Mouse (Mus musculus) heart, postnatal 0 days (tissue): ENCODE results near the gene Cd274. TPM values are rescaled to one million over a fixed set of nuclear protein-coding genes. Genes with fewer than 3 reads are reported as not detected.

Experiments used
- ATAC-seq: fragments of 200-750 bp; cut with Nextera tagmentation; 2 replicates; pipeline ENCODE4 v1.8.0; 2017; ENCODE audit warnings: low read depth, moderate number of reproducible peaks, moderate library complexity; ENCODE audit not compliant: insufficient read depth
- DNase-seq: peaks from one replicate; pipeline ENCODE4 v3.0.0-alpha.2; 2016; ENCODE audit warnings: low spot score
- H3K27ac ChIP-seq: fragments of 300-500 bp; sonication (generic); 2 replicates; pipeline ENCODE4 v1.5.1; 2014; ENCODE audit warnings: low read depth, mild to moderate bottlenecking
- H3K27me3 ChIP-seq: fragments of 300-500 bp; sonication (generic); 2 replicates; pipeline ENCODE4 v1.6.1; 2014; ENCODE audit warnings: low read length, mixed read lengths; ENCODE audit not compliant: control insufficient read depth, insufficient read depth
- H3K36me3 ChIP-seq: fragments of 300-500 bp; sonication (generic); replicated peaks from 2 replicates; pipeline ENCODE4 v1.6.1; 2014; ENCODE audit warnings: low read length, mixed read lengths; ENCODE audit not compliant: control insufficient read depth, insufficient read depth
- H3K4me1 ChIP-seq: fragments of 300-500 bp; sonication (generic); 2 replicates; pipeline ENCODE4 v1.6.1; 2014; ENCODE audit warnings: antibody characterized with exemption; ENCODE audit not compliant: control insufficient read depth, insufficient read depth
- H3K4me2 ChIP-seq: fragments of 300-500 bp; sonication (generic); 2 replicates; pipeline ENCODE4 v1.6.1; 2014; ENCODE audit warnings: low read depth, mild to moderate bottlenecking, low read length, moderate library complexity
- H3K4me3 ChIP-seq: fragments of 300-500 bp; sonication (generic); 2 replicates; pipeline ENCODE4 v1.5.1; 2014; ENCODE audit warnings: low read depth, low read length
- H3K9ac ChIP-seq: fragments of 300-500 bp; sonication (generic); replicated peaks from 2 replicates; pipeline ENCODE4 v1.6.1; 2014; ENCODE audit warnings: low read depth, low read length, mixed read lengths
- H3K9me3 ChIP-seq: fragments of 300-500 bp; sonication (generic); replicated peaks from 2 replicates; pipeline ENCODE4 v1.6.1; 2016; ENCODE audit warnings: low read length; ENCODE audit not compliant: control insufficient read depth
- CTCF ChIP-seq: IDR thresholded peaks from 2 replicates; pipeline ENCODE4 v1.5.1; 2016; ENCODE audit warnings: antibody characterized with exemption, control low read depth, low read depth
- EP300 ChIP-seq: IDR thresholded peaks from 2 replicates; pipeline ENCODE4 v1.6.1; 2016; ENCODE audit warnings: antibody characterized with exemption, low read depth
- WGBS: fragments of 180-500 bp; shearing (Covaris S2); extraction: QIAGEN DNeasy Blood & Tissue Kit; methylation state at CpG from one replicate; pipeline ENCODE4 v1.1.7; 2014; 5-methylcytosine and 5-hydroxymethylcytosine counted together
- polyA plus RNA-seq: library from polyadenylated mRNA; unstranded; fragments of >200 nt; fragmentation: Nextera tagmentation; extraction: Ambion mirVana; gene quantifications from 2 replicates; pipeline ENCODE4 v1.2.1, GENCODE M21; 2015
- total RNA-seq: library from RNA; depleted of rRNA; stranded (reverse); fragments of >200 nt; gene quantifications from 2 replicates; pipeline ENCODE4 v1.2.3, GENCODE M21; 2014; ENCODE audit warnings: low replicate concordance

The Cd274 gene
- total and polyA plus RNA-seq, 2 experiments from 2014 or later = 0.04 to 0.23 TPM

GRCm38 (mm10) chr19:29326822-29327552 is 40.3 kb upstream of the Cd274 start:
- TF ChIP-seq CTCF (no peak), EP300 (no peak)
- ATAC-seq = no peak
- no peaks in the 10 kb centered on the region for H3K9me3 ChIP-seq
- no peak overlapping the region for H3K9ac ChIP-seq
- H3K27ac ChIP-seq = no peak overlapping the region
- H3K36me3 ChIP-seq = no peaks in the 10 kb centered on the region
- 72% methylated on average over 13 of the region's 13 CpGs for WGBS
- H3K4me1 ChIP-seq = no peaks in the 10 kb centered on the region
- H3K4me2 ChIP-seq = no peak overlapping the region
- H3K4me3 ChIP-seq = no peak overlapping the region
- 0 out of 2 replicates have a peak, but pooled peaks cover 6% of the 10 kb centered on the region for H3K27me3 ChIP-seq
- DNase-seq = no peak

DNA sequence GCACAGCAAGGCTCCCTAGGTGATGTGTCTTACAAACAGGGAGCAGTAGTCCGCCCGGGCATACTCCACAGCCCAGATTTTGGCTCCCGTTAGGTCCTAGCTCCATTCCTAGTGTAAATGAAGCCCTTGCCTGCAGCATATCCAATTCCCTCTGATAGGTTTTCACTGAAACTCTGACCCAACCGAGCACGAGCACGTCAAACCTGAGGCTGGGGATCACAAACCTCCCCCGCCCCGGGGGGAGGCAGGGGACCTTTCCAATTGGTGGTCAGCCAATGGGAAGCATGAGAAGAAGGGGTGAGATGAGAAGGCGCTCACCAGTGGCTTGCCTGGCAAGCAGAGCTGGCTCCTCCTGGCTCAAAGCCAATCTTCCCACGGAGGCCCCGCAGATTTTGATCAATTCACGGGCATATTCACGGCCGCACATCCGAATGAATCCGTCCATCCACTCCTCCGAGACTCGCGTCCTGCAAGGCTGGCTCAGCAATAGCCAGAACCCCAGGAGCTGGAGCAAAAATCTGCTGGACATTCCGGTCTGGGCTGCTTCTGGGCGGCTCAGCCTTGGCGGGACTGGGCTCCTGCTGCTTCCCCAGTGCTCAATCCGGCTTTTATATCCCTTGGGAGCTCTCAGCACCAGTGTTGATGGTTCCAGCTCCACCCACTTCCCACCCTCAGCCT is 33.0 kb upstream of the Cd274 start, which contains the start of gene Rln1:
Gene Rln1, minus strand, starts transcription at position 603 of the 678 bp plus-strand sequence.
- H3K36me3 ChIP-seq = no peaks in the 10 kb centered on the region
- peak within 1 kb of the TSS; percentile 60 for H3K9ac ChIP-seq
- H3K27ac ChIP-seq = no peak within 1 kb of the TSS
- ATAC-seq (peak; percentile 79; the same call in 1 of the 2 replicates), DNase-seq (peak; percentile 30)
- 4% methylated on average over 23 of the region's 23 CpGs for WGBS
- H3K9me3 ChIP-seq = no peaks in the 10 kb centered on the region
- H3K4me1 ChIP-seq = 0 out of 2 replicates have a peak, but pooled peaks cover 6% of the 10 kb centered on the region
- no peaks in the 10 kb centered on the region for H3K27me3 ChIP-seq
- TF ChIP-seq CTCF (no peak), EP300 (no peak)
- peak within 1 kb of the TSS; percentile 86 for H3K4me2 ChIP-seq
- H3K4me3 ChIP-seq = peak within 1 kb of the TSS; percentile 56

DNA sequence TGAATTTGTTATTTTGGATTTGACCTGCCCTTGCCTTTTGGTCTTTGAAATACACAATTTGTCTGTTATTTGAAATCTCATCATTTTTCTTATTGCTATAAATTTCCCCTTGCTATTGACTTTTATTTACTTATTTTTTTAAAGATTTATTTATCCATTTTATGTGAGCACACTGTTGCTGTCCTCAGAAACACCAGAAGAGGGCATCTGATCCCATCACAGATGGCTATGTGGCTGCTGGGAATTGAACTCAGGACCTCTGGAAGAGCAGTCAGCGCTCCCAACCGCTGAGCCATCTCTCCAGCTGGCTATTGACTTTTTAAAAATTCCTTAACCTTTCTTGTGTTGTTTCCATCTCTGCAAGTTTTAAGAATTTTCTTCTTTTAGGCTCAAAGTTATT is 30.6 kb upstream of the Cd274 start:
- H3K4me2 ChIP-seq = no peak overlapping the region
- no peak overlapping the region for H3K9ac ChIP-seq
- no peak overlapping the region for H3K4me3 ChIP-seq
- no peak for DNase-seq
- no peak for ATAC-seq
- no peaks in the 10 kb centered on the region for H3K36me3 ChIP-seq
- 88% methylated on average over 2 of the region's 2 CpGs for WGBS
- no peaks in the 10 kb centered on the region for H3K9me3 ChIP-seq
- H3K27me3 ChIP-seq = no peaks in the 10 kb centered on the region
- H3K27ac ChIP-seq = no peak overlapping the region
- 0 out of 2 replicates have a peak, but pooled peaks cover 6% of the 10 kb centered on the region for H3K4me1 ChIP-seq
- TF ChIP-seq CTCF (no peak), EP300 (no peak)

DNA sequence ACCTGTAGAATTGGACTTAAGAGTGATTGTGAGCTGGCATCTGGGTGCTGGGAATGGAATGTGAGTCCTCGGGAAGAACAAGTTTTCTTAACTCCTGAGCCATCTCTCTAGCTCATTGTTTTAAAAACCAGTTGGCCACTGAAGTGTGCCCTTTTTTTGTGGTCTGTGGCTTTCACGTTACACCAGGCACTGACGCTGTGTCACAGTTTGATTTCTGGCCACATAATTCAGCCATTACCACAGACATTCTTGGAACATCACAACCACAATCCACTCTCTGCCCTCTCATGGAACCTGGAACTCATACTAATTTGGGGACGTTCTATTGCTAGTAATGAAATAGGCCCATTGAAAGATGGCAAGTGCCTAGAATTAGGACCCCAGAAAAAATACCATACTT is 26.2 kb upstream of the Cd274 start:
- DNase-seq (no peak), ATAC-seq (no peak)
- Histone ChIP-seq H3K27ac (no peak overlapping the region), H3K9ac (no peak overlapping the region), H3K36me3 (no peaks in the 10 kb centered on the region), H3K9me3 (no peaks in the 10 kb centered on the region), H3K4me3 (no peak overlapping the region), H3K4me2 (no peak overlapping the region), H3K27me3 (no peaks in the 10 kb centered on the region), H3K4me1 (no peaks in the 10 kb centered on the region)
- WGBS = 75% methylated on average over 4 of the region's 4 CpGs
- TF ChIP-seq CTCF = no peak
- no peak for TF ChIP-seq EP300

DNA sequence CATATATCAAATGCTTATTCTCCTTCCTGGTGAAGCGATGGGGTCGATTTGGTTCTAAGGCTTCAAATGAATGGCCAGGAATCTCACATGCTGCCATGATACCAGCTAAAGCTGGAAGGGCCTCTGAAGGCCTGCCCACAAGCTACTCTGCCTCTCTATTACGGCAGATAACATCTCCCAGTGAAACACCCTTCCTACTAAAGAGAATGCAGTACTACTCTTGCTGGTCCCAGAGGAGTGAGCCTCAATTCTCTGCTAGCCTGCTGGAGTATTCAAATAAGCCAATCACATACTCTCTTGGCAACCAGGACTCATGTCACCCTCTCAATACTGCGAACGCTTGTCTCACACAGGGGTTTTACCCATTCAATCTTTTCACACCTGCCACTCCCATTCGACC is 25.0 kb upstream of the Cd274 start:
- TF ChIP-seq CTCF = no peak
- DNase-seq (no peak), ATAC-seq (no peak)
- Histone ChIP-seq H3K9ac (no peak overlapping the region), H3K27me3 (no peaks in the 10 kb centered on the region), H3K36me3 (no peaks in the 10 kb centered on the region), H3K4me1 (no peaks in the 10 kb centered on the region), H3K4me3 (no peak overlapping the region), H3K9me3 (no peaks in the 10 kb centered on the region), H3K27ac (no peak overlapping the region), H3K4me2 (no peak overlapping the region)
- WGBS = 68% methylated on average over 6 of the region's 6 CpGs
